Mouse (Mus musculus): Measurements from ENCODE around the gene Mtx2.

The Mtx2 gene

DNA sequence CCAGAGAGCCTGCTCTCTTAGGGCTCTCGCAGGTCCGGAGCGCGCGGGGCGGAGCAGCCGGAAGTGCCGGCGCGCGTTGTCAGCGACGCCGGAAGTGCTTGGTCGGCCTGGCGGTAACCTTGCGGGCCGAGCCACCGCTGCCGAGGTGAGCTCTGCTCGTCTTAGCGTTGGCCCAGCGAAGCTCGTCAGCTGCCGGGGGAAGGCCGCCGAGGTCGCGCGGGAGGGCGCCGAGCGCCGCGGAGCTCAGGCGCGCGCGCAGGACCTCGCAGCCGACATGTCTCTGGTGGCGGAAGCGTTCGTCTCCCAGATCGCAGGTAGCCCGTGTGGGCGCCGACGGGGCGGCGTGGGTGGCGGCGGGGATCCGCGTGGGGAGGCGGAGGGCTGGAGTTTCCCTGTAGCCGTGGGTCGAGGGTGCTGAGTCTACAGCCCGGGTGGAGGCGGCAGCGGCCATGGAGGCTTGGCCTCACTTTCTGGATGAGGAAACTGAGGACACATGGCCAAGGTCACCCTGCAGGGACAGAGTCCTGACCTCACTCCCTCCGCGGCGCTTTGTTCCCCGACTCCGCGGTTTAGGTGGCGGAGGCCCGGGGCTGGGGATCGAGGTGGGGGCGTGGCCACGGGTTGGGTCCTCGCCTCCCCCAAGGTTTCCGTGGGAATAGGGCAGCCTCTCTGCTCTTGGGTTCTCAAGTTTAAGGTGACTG, at the start of gene Mtx2:
Gene Mtx2 (plus strand): TSS at position 74 of the 701 bp plus-strand sequence.
- DNase-seq (ENCODE audit: inconsistent age in 2 of 2, low spot score in 1 of 2) = peak; percentile 86 to 94

GRCm38 (mm10) chr2:74777536-74778275, 47.9 kb upstream of the Mtx2 start:
- DNase-seq (ENCODE audit: inconsistent age in 2 of 2, low spot score in 1 of 2) = no peak

GRCm38 (mm10) chr2:74781386-74781785, 44.2 kb upstream of the Mtx2 start:
- DNase-seq (ENCODE audit: inconsistent age in 2 of 2, low spot score in 1 of 2) = no peak

- DNase-seq (ENCODE audit: inconsistent age in 2 of 2, low spot score in 1 of 2) = no peak
Observed at GRCm38 (mm10) chr2:74795531-74795930, 30.1 kb upstream of the Mtx2 start.

DNA sequence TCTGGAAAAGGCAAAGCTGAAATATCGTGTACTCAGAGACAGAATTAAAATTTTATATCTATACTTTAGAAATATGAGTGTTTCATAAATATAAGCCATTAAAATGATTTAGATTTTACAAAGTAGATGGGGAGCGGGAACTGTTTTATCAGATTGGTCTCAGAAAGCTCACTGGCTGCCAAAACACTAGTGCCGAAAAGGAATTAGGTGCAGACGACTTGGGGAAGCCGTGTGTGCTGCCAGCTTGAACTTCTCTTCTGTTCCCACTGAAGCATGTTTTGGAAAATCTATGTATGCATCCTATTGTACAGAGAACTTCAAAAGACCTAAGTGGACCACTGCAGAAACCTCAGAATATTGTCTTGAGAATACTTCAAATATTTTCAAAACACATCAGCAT, 17.2 kb upstream of the Mtx2 start:
- no peak for DNase-seq (ENCODE audit: inconsistent age in 2 of 2, low spot score in 1 of 2)

- DNase-seq (ENCODE audit: inconsistent age in 2 of 2, low spot score in 1 of 2) = no peak
Observed at GRCm38 (mm10) chr2:74822654-74823053, 2.9 kb upstream of the Mtx2 start.

GRCm38 (mm10) chr2:74825371-74825729, 253 bp upstream of the Mtx2 start:
- DNase-seq (ENCODE audit: inconsistent age in 2 of 2, low spot score in 1 of 2) = no peak

- DNase-seq (ENCODE audit: inconsistent age in 2 of 2, low spot score in 1 of 2) = peak in 1 of 2 experiments; percentile 70
Observed at GRCm38 (mm10) chr2:74846992-74847391, 21.4 kb downstream of the Mtx2 start.

- peak in 1 of 2 experiments; percentile 44 for DNase-seq (ENCODE audit: inconsistent age in 2 of 2, low spot score in 1 of 2)
Observed at GRCm38 (mm10) chr2:74847516-74847915, 21.9 kb downstream of the Mtx2 start.

- peak; percentile 18 to 68 for DNase-seq (ENCODE audit: inconsistent age in 2 of 2, low spot score in 1 of 2)
Observed at GRCm38 (mm10) chr2:74850036-74850435, 24.4 kb downstream of the Mtx2 start.

DNA sequence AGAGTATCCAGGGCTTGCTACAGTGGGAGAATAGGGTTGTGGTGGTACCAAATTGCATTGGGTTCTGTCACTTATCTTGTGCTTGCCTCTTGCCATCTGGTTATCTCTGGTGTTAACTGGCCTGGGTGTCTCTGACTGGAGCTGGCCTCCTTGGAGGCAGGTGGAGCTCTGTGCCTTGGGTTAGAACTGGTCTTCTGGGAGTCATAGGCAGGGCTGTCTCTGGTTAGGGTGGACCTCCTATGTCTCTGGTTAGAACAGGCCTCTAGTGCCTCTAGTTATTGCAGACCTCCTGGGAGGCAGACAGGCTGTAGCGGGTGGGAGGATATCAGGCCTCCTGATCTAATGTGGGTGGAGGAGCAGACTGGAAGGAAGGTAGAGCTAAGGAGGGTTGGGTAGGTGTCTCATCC, 36.5 kb downstream of the Mtx2 start:
- DNase-seq (ENCODE audit: inconsistent age in 2 of 2, low spot score in 1 of 2) = no peak

GRCm38 (mm10) chr2:74865414-74865813, 39.8 kb downstream of the Mtx2 start:
- no peak for DNase-seq (ENCODE audit: inconsistent age in 2 of 2, low spot score in 1 of 2)

DNA sequence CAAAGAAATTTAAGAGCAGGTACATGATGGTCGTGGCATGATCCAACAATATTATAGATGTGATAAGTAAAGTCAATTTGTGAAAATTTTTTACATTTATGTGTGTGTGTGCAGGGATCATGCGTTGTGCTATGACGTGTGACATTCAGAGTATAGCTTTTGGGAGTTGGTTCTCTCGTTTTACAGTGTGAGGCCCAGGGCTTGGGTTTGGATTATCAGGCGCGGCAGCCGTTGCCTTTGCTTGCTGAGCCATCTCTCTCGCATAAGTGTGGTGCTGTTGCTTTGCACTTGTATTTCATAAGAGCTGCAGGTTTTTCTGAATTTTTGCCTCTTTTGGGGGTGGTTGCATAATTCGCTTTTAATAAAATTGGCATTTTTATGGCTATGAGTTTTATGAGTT, 48.4 kb downstream of the Mtx2 start:
- DNase-seq (ENCODE audit: inconsistent age in 2 of 2, low spot score in 1 of 2) = no peak

GRCm38 (mm10) chr2:74884357-74884756, 58.8 kb downstream of the Mtx2 start:
- DNase-seq (ENCODE audit: inconsistent age in 2 of 2, low spot score in 1 of 2) = no peak

- DNase-seq (ENCODE audit: inconsistent age in 2 of 2, low spot score in 1 of 2) = no peak
Observed at GRCm38 (mm10) chr2:74891868-74892267, 66.3 kb downstream of the Mtx2 start.

DNA sequence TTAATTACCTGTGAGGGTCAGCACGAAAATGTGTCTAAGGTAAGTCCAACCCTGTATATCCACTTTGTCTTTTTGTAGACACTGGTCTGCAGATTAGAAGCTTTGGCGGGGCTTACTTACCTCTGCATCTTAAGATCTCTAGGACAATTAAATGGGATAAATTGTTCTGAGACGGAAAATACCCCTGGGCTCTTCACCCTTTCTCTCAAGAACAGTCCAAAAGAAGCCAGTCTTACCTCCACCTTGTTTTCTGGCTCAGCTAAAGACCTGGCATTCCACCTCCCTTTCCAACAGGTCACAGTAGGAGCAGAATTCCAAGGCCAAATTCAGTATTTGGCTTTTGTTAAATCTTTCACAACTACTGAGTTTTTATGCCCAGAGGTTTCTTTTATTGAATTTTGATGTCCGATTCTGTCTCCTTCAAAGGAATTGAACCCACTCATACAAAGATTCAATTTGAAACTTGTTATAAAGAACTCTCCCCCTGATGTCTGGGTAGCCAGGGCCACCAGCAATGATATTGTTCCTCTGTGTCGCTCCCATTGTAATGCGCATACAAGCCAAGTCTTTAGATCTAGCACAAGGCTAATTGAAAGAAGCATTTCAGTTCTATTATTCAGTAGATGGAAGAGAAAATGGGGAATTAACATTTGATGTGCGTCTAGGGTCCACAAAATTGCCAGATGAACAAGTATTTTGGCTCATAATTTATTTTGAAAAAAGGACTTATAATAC, 67.4 kb downstream of the Mtx2 start:
- DNase-seq (ENCODE audit: inconsistent age in 2 of 2, low spot score in 1 of 2) = no peak

DNA sequence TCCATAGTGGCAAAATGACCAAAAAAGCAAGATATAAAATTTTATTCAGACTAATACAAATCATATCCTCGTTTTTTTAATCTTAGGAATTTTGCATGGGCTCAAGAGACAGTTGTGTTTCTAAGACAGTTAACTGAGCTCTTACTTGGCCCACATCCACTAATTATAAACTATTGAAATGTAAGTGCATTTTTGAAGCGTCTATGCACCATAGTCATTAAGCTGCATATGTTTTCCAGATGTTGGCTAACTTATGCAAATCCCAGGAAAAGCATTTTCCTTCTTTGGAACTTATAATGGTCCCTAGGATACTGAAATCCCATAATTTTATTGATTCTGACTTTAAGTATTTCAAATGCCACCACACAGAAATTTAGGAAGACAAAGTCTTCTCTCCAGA, 68.5 kb downstream of the Mtx2 start:
- no peak for DNase-seq (ENCODE audit: inconsistent age in 2 of 2, low spot score in 1 of 2)

- DNase-seq (ENCODE audit: inconsistent age in 2 of 2, low spot score in 1 of 2) = peak in 1 of 2 experiments; percentile 50
Observed at GRCm38 (mm10) chr2:74899973-74900372, 74.4 kb downstream of the Mtx2 start.

- DNase-seq (ENCODE audit: inconsistent age in 2 of 2, low spot score in 1 of 2) = no peak
Observed at GRCm38 (mm10) chr2:74901764-74902295, 76.2 kb downstream of the Mtx2 start.

- peak; percentile 53 to 74 for DNase-seq (ENCODE audit: inconsistent age in 2 of 2, low spot score in 1 of 2)
Observed at GRCm38 (mm10) chr2:74907368-74908291, 82.0 kb downstream of the Mtx2 start.

- no peak for DNase-seq (ENCODE audit: inconsistent age in 2 of 2, low spot score in 1 of 2)
Observed at GRCm38 (mm10) chr2:74912031-74912430, 86.4 kb downstream of the Mtx2 start.
